Mouse (Mus musculus) heart, postnatal 14 days (tissue): Measurements from ENCODE around the gene Efna4. TPM values are rescaled to one million over a fixed set of nuclear protein-coding genes. Genes with fewer than 3 reads are reported as not detected.

Experiments
- DNase-seq, 2 experiments: peaks; one replicate each; pipeline ENCODE4 v3.0.0; 2021 to 2022
- intact Hi-C: fragments of 180-260 bp; cut with DNase I; formaldehyde crosslinking; loops from one replicate; pipeline ENCODE4 v1.15.1; 2025
- total RNA-seq, 2 experiments: library from RNA; stranded (reverse); gene quantifications; 2 replicates each; pipeline ENCODE4 v1.2.3; 2021

Gene Efna4
- total RNA-seq, 2 experiments from 2014 or later, result 0.49 to 0.74 TPM

GRCm38 (mm10) chr3:89287286-89287685 lies 50.5 kb downstream of the Efna4 start:
- intact Hi-C loops, result no loop called here
- DNase-seq, result no peak

GRCm38 (mm10) chr3:89285526-89285925 lies 52.3 kb downstream of the Efna4 start:
- intact Hi-C loops, result loop anchor here (2.0 kb wide), 1 partner anchor 23 kb away; no protein-coding TSS in a partner anchor
- no peak for DNase-seq

- intact Hi-C loops, result loop anchor here (2.0 kb wide), 1 partner anchor 25 kb away; no protein-coding TSS in a partner anchor
- DNase-seq, result no peak
Measured at GRCm38 (mm10) chr3:89284261-89284660, 53.6 kb downstream of the Efna4 start.

Other genes with a start within 250 kb of the Efna4 start
- 10 to 100 TPM; 16.0 to 17.7 TPM for gene Rusc1, start 244.7 kb downstream of the Efna4 start, total RNA-seq
- not detected for gene Gm43738, start 236.9 kb downstream of the Efna4 start, total RNA-seq
- 10 to 100 TPM; 19.7 to 23.5 TPM for gene Fdps, start 236.1 kb downstream of the Efna4 start, total RNA-seq
- not detected for gene Pklr, start 201.9 kb downstream of the Efna4 start, total RNA-seq
- gene Hcn3, start 177.8 kb downstream of the Efna4 start, total RNA-seq, result under 1 TPM; 0.49 to 0.60 TPM
- 10 to 100 TPM; 23.3 to 23.6 TPM for gene Clk2, start 173.2 kb downstream of the Efna4 start, total RNA-seq
- gene Scamp3, start 160.6 kb downstream of the Efna4 start, total RNA-seq, result 10 to 100 TPM; 47.2 to 48.7 TPM
- gene Fam189b, start 154.9 kb downstream of the Efna4 start, total RNA-seq, result 1 to 10 TPM; 7.1 to 7.6 TPM
- 10 to 100 TPM; 22.1 to 23.9 TPM for gene Gba, start 135.1 kb downstream of the Efna4 start, total RNA-seq
- 10 to 100 TPM; 12.7 to 17.1 TPM for gene Thbs3, start 122.8 kb downstream of the Efna4 start, total RNA-seq
- gene Mtx1, start 110.9 kb downstream of the Efna4 start, total RNA-seq, result 10 to 100 TPM; 64.8 to 69.8 TPM
- gene Muc1, start 109.0 kb downstream of the Efna4 start, total RNA-seq, result under 1 TPM; 0.22 to 0.98 TPM
- 10 to 100 TPM; 71.9 to 72.8 TPM for gene Krtcap2, start 92.1 kb downstream of the Efna4 start, total RNA-seq
- gene Trim46, start 91.7 kb downstream of the Efna4 start, total RNA-seq, result under 1 TPM; 0.68 to 0.76 TPM
- 10 to 100 TPM; 47.6 to 58.7 TPM for gene Dpm3, start 78.7 kb downstream of the Efna4 start, total RNA-seq
- gene Slc50a1, start 67.5 kb downstream of the Efna4 start, total RNA-seq, result 10 to 100 TPM; 20.6 to 22.7 TPM
- 10 to 100 TPM; 32.4 to 34.0 TPM for gene Efna1, start 56.9 kb downstream of the Efna4 start, total RNA-seq
- not detected for gene Efna3, start 15.1 kb downstream of the Efna4 start, total RNA-seq
- gene Adam15, start 12.0 kb upstream of the Efna4 start, total RNA-seq, result 10 to 100 TPM; 80.4 to 100.0 TPM
- gene Dcst2, start 23.9 kb upstream of the Efna4 start, total RNA-seq, result not detected
- gene Dcst1, start 27.2 kb upstream of the Efna4 start, total RNA-seq, result under 1 TPM; 0.22 to 0.48 TPM
- 10 to 100 TPM; 18.4 to 27.3 TPM for gene Zbtb7b, start 56.7 kb upstream of the Efna4 start, total RNA-seq
- under 1 TPM in 1 of 2 experiments, not detected in 1; 0.98 TPM for gene Lenep, start 64.8 kb upstream of the Efna4 start, total RNA-seq
- gene Flad1, start 73.8 kb upstream of the Efna4 start, total RNA-seq, result 10 to 100 TPM; 44.7 to 46.1 TPM
- 10 to 100 TPM in 1 of 2 experiments, 1 to 10 TPM in 1; 7.9 to 14.4 TPM for gene Cks1b, start 80.4 kb upstream of the Efna4 start, total RNA-seq
- 10 to 100 TPM; 45.0 to 47.5 TPM for gene Shc1, start 80.4 kb upstream of the Efna4 start, total RNA-seq
- 10 to 100 TPM; 16.5 to 19.9 TPM for gene Pygo2, start 92.2 kb upstream of the Efna4 start, total RNA-seq
- 10 to 100 TPM; 51.9 to 53.1 TPM for gene Pbxip1, start 98.7 kb upstream of the Efna4 start, total RNA-seq
- gene Pmvk, start 116.5 kb upstream of the Efna4 start, total RNA-seq, result 1 to 10 TPM; 8.8 to 9.2 TPM
- 1 to 10 TPM; 4.0 to 6.5 TPM for gene Kcnn3, start 182.1 kb upstream of the Efna4 start, total RNA-seq